Mouse (Mus musculus): Measurements from ENCODE around the gene Stat1. TPM values are rescaled to one million over a fixed set of nuclear protein-coding genes. Genes with fewer than 3 reads are reported as not detected.
A peak's percentile ranks its signal among the peaks of the same experiment; 100 is the strongest.

Gene Stat1
- polyA plus RNA-seq, 1 experiment from 2014 or later: 23.8 TPM

- Histone ChIP-seq H3K9ac (ENCODE audit: low read length) (no peak overlapping the region), H3K36me3 (ENCODE audit: control insufficient read depth, insufficient read depth, low read length) (0 out of 2 replicates have a peak, but pooled peaks cover 3% of the 10 kb centered on the region), H3K4me1 (replicated peaks; ENCODE audit: control insufficient read depth, insufficient read depth, low read length) (peaks cover 20% of the 10 kb centered on the region; the same call in 1 of the 2 replicates), H3K27ac (ENCODE audit: low read depth) (no peak overlapping the region), H3K4me3 (ENCODE audit: low read depth, low read length) (no peak overlapping the region), H3K4me2 (ENCODE audit: low read length) (no peak overlapping the region), H3K27me3 (replicated peaks; ENCODE audit: control insufficient read depth, insufficient read depth, low read length) (no peaks in the 10 kb centered on the region), H3K9me3 (ENCODE audit: control insufficient read depth, low read length) (no peaks in the 10 kb centered on the region)
- ATAC-seq (replicated peaks; ENCODE audit: low FRiP score, low TSS enrichment, low read depth) (no peak), DNase-seq (ENCODE audit: low spot score) (no peak)
- WGBS: 78% methylated on average over 7 of the region's 7 CpGs
Measured at GRCm38 (mm10) chr1:52148696-52149095, 29.5 kb downstream of the Stat1 start.

GRCm38 (mm10) chr1:52149934-52150346, 30.7 kb downstream of the Stat1 start:
- H3K9ac ChIP-seq (ENCODE audit: low read length): no peak overlapping the region
- H3K27me3 ChIP-seq (replicated peaks; ENCODE audit: control insufficient read depth, insufficient read depth, low read length): no peaks in the 10 kb centered on the region
- ATAC-seq (replicated peaks; ENCODE audit: low FRiP score, low TSS enrichment, low read depth): no peak
- peaks cover 17% of the 10 kb centered on the region; the same call in 1 of the 2 replicates for H3K4me1 ChIP-seq (replicated peaks; ENCODE audit: control insufficient read depth, insufficient read depth, low read length)
- no peak overlapping the region for H3K4me3 ChIP-seq (ENCODE audit: low read depth, low read length)
- 40% methylated on average over 9 of the region's 9 CpGs for WGBS
- no peak overlapping the region for H3K27ac ChIP-seq (ENCODE audit: low read depth)
- H3K4me2 ChIP-seq (ENCODE audit: low read length): 0 out of 2 replicates have a peak overlapping the region, but pooled peaks have one; percentile 2
- 0 out of 2 replicates have a peak, but pooled peaks cover 2% of the 10 kb centered on the region for H3K36me3 ChIP-seq (ENCODE audit: control insufficient read depth, insufficient read depth, low read length)
- no peaks in the 10 kb centered on the region for H3K9me3 ChIP-seq (ENCODE audit: control insufficient read depth, low read length)
- DNase-seq (ENCODE audit: low spot score): no peak

GRCm38 (mm10) chr1:52150676-52151075, 31.4 kb downstream of the Stat1 start:
- WGBS: 33% methylated on average over 11 of the region's 11 CpGs
- ATAC-seq (replicated peaks; ENCODE audit: low FRiP score, low TSS enrichment, low read depth): no peak

GRCm38 (mm10) chr1:52151166-52151565, 31.9 kb downstream of the Stat1 start:
- Histone ChIP-seq H3K4me2 (ENCODE audit: low read length) (no peak overlapping the region), H3K27me3 (replicated peaks; ENCODE audit: control insufficient read depth, insufficient read depth, low read length) (no peaks in the 10 kb centered on the region), H3K36me3 (ENCODE audit: control insufficient read depth, insufficient read depth, low read length) (no peaks in the 10 kb centered on the region), H3K9ac (ENCODE audit: low read length) (no peak overlapping the region), H3K9me3 (ENCODE audit: control insufficient read depth, low read length) (no peaks in the 10 kb centered on the region), H3K4me1 (replicated peaks; ENCODE audit: control insufficient read depth, insufficient read depth, low read length) (peaks cover 17% of the 10 kb centered on the region; the same call in 1 of the 2 replicates), H3K27ac (ENCODE audit: low read depth) (no peak overlapping the region), H3K4me3 (ENCODE audit: low read depth, low read length) (no peak overlapping the region)
- DNase-seq (ENCODE audit: low spot score) (no peak), ATAC-seq (replicated peaks; ENCODE audit: low FRiP score, low TSS enrichment, low read depth) (no peak)
- WGBS: 94% methylated on average over 5 of the region's 5 CpGs

More at GRCm38 (mm10) chr1:52150676-52151075, 31.4 kb downstream of the Stat1 start:
- H3K27ac ChIP-seq (ENCODE audit: low read depth): no peak overlapping the region
- no peaks in the 10 kb centered on the region for H3K36me3 ChIP-seq (ENCODE audit: control insufficient read depth, insufficient read depth, low read length)
- H3K4me1 ChIP-seq (replicated peaks; ENCODE audit: control insufficient read depth, insufficient read depth, low read length): peaks cover 17% of the 10 kb centered on the region; the same call in 1 of the 2 replicates
- DNase-seq (ENCODE audit: low spot score): no peak
- H3K9me3 ChIP-seq (ENCODE audit: control insufficient read depth, low read length): no peaks in the 10 kb centered on the region
- no peak overlapping the region for H3K4me3 ChIP-seq (ENCODE audit: low read depth, low read length)
- no peak overlapping the region for H3K4me2 ChIP-seq (ENCODE audit: low read length)
- no peak overlapping the region for H3K9ac ChIP-seq (ENCODE audit: low read length)
- no peaks in the 10 kb centered on the region for H3K27me3 ChIP-seq (replicated peaks; ENCODE audit: control insufficient read depth, insufficient read depth, low read length)

- DNase-seq (ENCODE audit: low spot score) (no peak), ATAC-seq (replicated peaks; ENCODE audit: low FRiP score, low TSS enrichment, low read depth) (no peak)
- Histone ChIP-seq H3K36me3 (ENCODE audit: control insufficient read depth, insufficient read depth, low read length) (no peaks in the 10 kb centered on the region), H3K27ac (ENCODE audit: low read depth) (no peak overlapping the region), H3K4me2 (ENCODE audit: low read length) (no peak overlapping the region), H3K9me3 (ENCODE audit: control insufficient read depth, low read length) (no peaks in the 10 kb centered on the region), H3K9ac (ENCODE audit: low read length) (no peak overlapping the region), H3K27me3 (replicated peaks; ENCODE audit: control insufficient read depth, insufficient read depth, low read length) (no peaks in the 10 kb centered on the region), H3K4me3 (ENCODE audit: low read depth, low read length) (no peak overlapping the region), H3K4me1 (replicated peaks; ENCODE audit: control insufficient read depth, insufficient read depth, low read length) (peaks cover 14% of the 10 kb centered on the region; the same call in 1 of the 2 replicates)
- WGBS: 73% methylated on average over 13 of the region's 13 CpGs
Measured at GRCm38 (mm10) chr1:52152369-52152768, 33.1 kb downstream of the Stat1 start.

GRCm38 (mm10) chr1:52152936-52153335, 33.7 kb downstream of the Stat1 start:
- H3K9ac ChIP-seq (ENCODE audit: low read length): no peak overlapping the region
- peaks cover 14% of the 10 kb centered on the region; the same call in 1 of the 2 replicates for H3K4me1 ChIP-seq (replicated peaks; ENCODE audit: control insufficient read depth, insufficient read depth, low read length)
- 56% methylated on average over 3 of the region's 3 CpGs for WGBS
- no peak for ATAC-seq (replicated peaks; ENCODE audit: low FRiP score, low TSS enrichment, low read depth)
- DNase-seq (ENCODE audit: low spot score): no peak
- H3K27me3 ChIP-seq (replicated peaks; ENCODE audit: control insufficient read depth, insufficient read depth, low read length): no peaks in the 10 kb centered on the region
- no peaks in the 10 kb centered on the region for H3K9me3 ChIP-seq (ENCODE audit: control insufficient read depth, low read length)
- no peak overlapping the region for H3K4me3 ChIP-seq (ENCODE audit: low read depth, low read length)
- no peak overlapping the region for H3K4me2 ChIP-seq (ENCODE audit: low read length)
- no peak overlapping the region for H3K27ac ChIP-seq (ENCODE audit: low read depth)
- no peaks in the 10 kb centered on the region for H3K36me3 ChIP-seq (ENCODE audit: control insufficient read depth, insufficient read depth, low read length)

- 95% methylated on average over 8 of the region's 8 CpGs for WGBS
- Histone ChIP-seq H3K4me2 (ENCODE audit: low read length) (no peak overlapping the region), H3K4me1 (replicated peaks; ENCODE audit: control insufficient read depth, insufficient read depth, low read length) (peaks cover 12% of the 10 kb centered on the region; the same call in 1 of the 2 replicates), H3K36me3 (ENCODE audit: control insufficient read depth, insufficient read depth, low read length) (no peaks in the 10 kb centered on the region), H3K27me3 (replicated peaks; ENCODE audit: control insufficient read depth, insufficient read depth, low read length) (no peaks in the 10 kb centered on the region), H3K9ac (ENCODE audit: low read length) (no peak overlapping the region), H3K9me3 (ENCODE audit: control insufficient read depth, low read length) (no peaks in the 10 kb centered on the region), H3K27ac (ENCODE audit: low read depth) (no peak overlapping the region), H3K4me3 (ENCODE audit: low read depth, low read length) (no peak overlapping the region)
- DNase-seq (ENCODE audit: low spot score) (no peak), ATAC-seq (replicated peaks; ENCODE audit: low FRiP score, low TSS enrichment, low read depth) (no peak)
Measured at GRCm38 (mm10) chr1:52154890-52155289, 35.6 kb downstream of the Stat1 start.

- H3K4me1 ChIP-seq (replicated peaks; ENCODE audit: control insufficient read depth, insufficient read depth, low read length): no peaks in the 10 kb centered on the region
- no peaks in the 10 kb centered on the region; the same call in 1 of the 2 replicates for H3K36me3 ChIP-seq (ENCODE audit: control insufficient read depth, insufficient read depth, low read length)
- no peak for DNase-seq (ENCODE audit: low spot score)
- H3K27ac ChIP-seq (ENCODE audit: low read depth): no peak overlapping the region
- no peaks in the 10 kb centered on the region for H3K27me3 ChIP-seq (replicated peaks; ENCODE audit: control insufficient read depth, insufficient read depth, low read length)
- H3K9me3 ChIP-seq (ENCODE audit: control insufficient read depth, low read length): no peaks in the 10 kb centered on the region
- no peak for ATAC-seq (replicated peaks; ENCODE audit: low FRiP score, low TSS enrichment, low read depth)
- H3K4me3 ChIP-seq (ENCODE audit: low read depth, low read length): no peak overlapping the region
- 87% methylated on average over 10 of the region's 10 CpGs for WGBS
- no peak overlapping the region for H3K9ac ChIP-seq (ENCODE audit: low read length)
- H3K4me2 ChIP-seq (ENCODE audit: low read length): no peak overlapping the region
Measured at GRCm38 (mm10) chr1:52156351-52156750, 37.1 kb downstream of the Stat1 start.

GRCm38 (mm10) chr1:52158040-52158439, 38.8 kb downstream of the Stat1 start:
- no peak overlapping the region for H3K4me3 ChIP-seq (ENCODE audit: low read depth, low read length)
- 93% methylated on average over 2 of the region's 2 CpGs for WGBS
- no peaks in the 10 kb centered on the region for H3K27me3 ChIP-seq (replicated peaks; ENCODE audit: control insufficient read depth, insufficient read depth, low read length)
- DNase-seq (ENCODE audit: low spot score) (no peak), ATAC-seq (replicated peaks; ENCODE audit: low FRiP score, low TSS enrichment, low read depth) (no peak)
- no peak overlapping the region for H3K27ac ChIP-seq (ENCODE audit: low read depth)
- H3K4me2 ChIP-seq (ENCODE audit: low read length): no peak overlapping the region
- no peaks in the 10 kb centered on the region for H3K9me3 ChIP-seq (ENCODE audit: control insufficient read depth, low read length)
- no peaks in the 10 kb centered on the region for H3K4me1 ChIP-seq (replicated peaks; ENCODE audit: control insufficient read depth, insufficient read depth, low read length)
- no peak overlapping the region for H3K9ac ChIP-seq (ENCODE audit: low read length)
- no peaks in the 10 kb centered on the region; the same call in 1 of the 2 replicates for H3K36me3 ChIP-seq (ENCODE audit: control insufficient read depth, insufficient read depth, low read length)

All from intestine, embryonic 14.5 days (tissue).